Mouse (Mus musculus) gastrocnemius, postnatal 25 days (tissue): ENCODE measurements around the gene Stag1. TPM values are rescaled to one million over a fixed set of nuclear protein-coding genes. Genes with fewer than 3 reads are reported as not detected.
"Not testable (repeated sequence)": the region's sequence is repeated elsewhere in the genome, so short reads cannot be mapped to it uniquely, and the experiment has no call there.

Source experiments
- DNase-seq: peaks from one replicate; pipeline ENCODE4 v3.0.0; 2022
- total RNA-seq, 2 experiments: library from RNA; stranded (reverse); gene quantifications; 1 replicate in 1 of 2; 2 replicates in 1 of 2; pipeline ENCODE4 v1.2.3; 2021

Stag1 gene
- total RNA-seq, 2 experiments from 2014 or later = 19.4 to 27.1 TPM

DNA sequence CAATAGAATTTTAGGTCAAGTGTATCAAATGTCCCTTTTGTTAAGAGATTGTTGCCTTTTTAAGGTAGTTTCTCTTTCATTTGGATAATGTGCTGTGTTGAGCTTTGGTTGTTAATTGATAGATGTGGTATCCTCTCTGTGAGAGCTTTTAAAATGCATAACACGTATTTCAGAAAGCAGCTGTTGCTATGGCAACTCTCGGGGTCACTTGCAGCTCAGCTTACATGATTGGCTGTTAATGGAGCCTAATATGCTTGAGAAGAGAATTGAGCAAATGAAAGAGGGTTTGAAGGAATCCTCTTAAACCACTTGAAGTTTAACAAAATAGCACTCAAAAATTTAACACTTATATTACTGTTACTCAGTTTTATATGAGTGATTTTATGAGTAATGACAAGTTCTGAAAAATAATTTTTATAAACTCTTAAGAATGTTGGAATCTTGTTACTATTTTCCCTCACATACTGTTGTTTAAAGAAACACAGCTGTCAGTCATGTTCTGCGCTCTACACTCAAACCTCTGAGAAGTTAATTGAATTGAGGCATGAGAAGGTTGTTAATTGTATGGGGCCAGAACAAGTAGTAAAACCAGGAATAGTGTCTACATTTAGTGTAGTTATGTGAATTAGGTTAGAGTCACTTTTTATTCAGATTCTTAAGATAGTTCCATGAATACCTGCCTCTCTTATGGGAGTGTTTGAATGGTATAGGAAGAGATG, 88.3 kb downstream of the Stag1 start:
- no peak for DNase-seq

GRCm38 (mm10) chr9:100689765-100690316, 92.2 kb downstream of the Stag1 start:
- no peak for DNase-seq

- no peak for DNase-seq
Observed at GRCm38 (mm10) chr9:100692239-100692638, 94.6 kb downstream of the Stag1 start.

DNA sequence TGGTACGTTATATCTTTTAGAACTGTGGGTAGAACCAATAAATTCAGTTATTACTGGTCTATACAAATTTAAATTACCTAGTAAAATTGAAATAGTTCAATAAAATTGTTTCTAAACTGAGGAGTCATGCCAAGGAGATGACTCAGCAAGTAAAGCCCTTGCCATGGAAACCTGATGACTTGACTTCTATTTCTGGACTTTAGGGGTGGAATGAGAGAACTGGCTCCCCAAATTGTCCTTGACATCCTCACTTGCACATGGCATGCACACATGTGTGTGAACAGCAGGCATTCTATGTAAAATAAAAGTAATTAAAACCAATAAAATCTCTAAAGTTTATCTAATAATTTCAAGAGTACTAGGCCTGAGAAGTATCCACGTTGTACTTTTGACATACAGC, 98.9 kb downstream of the Stag1 start:
- no peak for DNase-seq

- no peak for DNase-seq
Observed at GRCm38 (mm10) chr9:100707644-100708043, 110.0 kb downstream of the Stag1 start.

DNA sequence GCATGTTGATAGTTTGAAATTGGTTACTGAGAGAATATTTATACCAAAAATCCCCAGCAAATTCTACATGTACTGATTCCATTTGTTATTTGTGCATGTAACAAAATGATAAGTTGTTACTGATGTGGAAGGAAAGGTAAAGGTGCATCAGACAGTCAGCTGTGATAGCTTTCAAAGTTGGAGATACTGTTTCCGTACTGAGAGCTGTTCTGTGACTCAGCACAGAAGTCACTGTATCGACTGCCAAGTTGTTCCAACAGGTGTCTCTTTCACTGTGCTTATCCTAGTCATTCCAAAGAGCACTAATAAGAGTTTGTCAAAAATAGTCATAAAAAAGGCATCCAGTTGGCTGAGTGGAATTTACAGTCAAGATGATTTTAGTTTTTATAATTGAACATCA, 114.1 kb downstream of the Stag1 start:
- DNase-seq = no peak

GRCm38 (mm10) chr9:100724832-100725231, 127.2 kb downstream of the Stag1 start:
- not testable (repeated sequence) for DNase-seq

DNA sequence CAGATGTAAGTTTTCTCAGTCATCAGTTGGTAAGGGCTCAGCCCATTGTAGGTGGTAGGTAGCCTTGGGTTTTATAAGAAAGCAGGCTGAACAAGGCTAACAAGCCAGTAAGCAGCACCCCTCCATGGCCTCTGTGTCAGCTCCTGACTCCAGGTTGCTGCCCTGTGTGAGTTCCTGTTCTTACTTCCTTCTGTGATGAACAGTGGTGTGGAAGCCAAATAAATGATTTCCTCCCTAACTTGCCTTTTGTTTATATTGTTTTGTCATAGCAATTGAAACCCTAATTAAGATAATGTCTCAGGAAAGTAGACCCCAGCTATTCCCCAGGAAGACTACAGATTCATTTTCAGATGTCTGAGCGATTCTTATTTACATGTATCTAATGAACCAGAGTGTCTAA, 134.2 kb downstream of the Stag1 start:
- no peak for DNase-seq

DNA sequence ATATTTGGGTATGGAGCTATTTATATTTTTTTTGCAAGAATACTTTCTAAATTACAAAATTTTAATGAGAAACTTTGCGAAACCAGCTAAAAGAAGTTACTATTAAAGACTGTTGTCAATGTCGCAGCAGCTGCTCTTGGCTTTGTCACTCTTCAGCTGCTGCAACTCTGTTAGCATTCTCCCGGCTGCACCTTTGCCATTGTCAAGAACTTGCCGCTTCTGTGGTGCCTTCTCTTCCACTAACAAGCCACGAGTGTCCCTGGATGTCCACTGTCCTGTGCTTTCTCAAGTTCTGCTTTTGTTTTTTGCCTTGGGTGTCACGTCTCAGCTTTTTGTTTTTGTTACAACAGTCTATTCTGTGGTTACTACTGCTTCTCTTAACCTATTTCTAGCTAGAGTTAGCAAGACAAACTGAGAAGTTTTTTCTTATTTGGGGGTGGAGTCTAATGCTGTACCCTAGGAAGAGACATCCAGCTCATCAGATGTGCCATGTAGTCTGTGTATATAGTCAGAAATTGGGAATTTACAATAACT, 136.4 kb downstream of the Stag1 start:
- no peak for DNase-seq

GRCm38 (mm10) chr9:100735993-100736645, 138.5 kb downstream of the Stag1 start:
- DNase-seq = no peak

DNA sequence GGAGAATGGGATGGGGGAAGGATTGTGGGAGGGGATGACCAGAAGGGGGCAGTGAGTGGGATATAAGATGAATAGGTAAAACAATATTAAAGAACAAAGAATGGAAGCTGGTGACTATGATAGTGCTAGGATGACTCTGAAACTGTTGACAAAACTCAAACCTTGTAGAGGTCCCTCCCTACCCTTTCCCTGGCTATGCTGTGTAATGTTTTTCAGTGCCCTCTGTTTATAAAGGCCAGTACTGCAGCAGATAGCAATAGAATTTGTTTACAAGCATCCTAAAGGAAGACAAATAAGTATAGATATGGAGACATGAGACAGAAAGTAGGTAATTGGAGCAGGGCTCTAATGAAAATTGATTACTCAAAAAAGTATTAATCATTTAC, 139.0 kb downstream of the Stag1 start:
- no peak for DNase-seq

GRCm38 (mm10) chr9:100777238-100777637, 179.6 kb downstream of the Stag1 start:
- not testable (repeated sequence) for DNase-seq

- DNase-seq = no peak
Observed at GRCm38 (mm10) chr9:100865984-100866383, 268.4 kb downstream of the Stag1 start.

DNA sequence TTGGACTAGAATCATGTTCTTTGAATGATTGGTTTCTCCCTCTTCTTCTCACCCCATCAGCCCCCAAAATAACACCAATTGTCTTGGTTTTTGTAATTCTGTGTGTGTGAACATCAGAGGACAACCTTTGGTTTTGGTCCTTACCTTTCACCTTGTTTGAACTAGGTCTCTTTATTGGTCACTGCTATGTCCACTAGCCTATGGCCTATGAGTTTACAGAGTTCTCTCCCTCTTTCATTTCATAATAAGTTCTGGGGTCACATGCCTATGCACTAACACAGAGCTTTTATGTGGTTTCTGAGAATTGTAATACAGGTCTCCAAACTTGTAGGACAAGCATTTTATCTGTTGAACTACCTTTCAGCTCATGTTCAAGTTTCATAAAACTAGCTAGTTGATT, 272.0 kb downstream of the Stag1 start:
- no peak for DNase-seq

DNA sequence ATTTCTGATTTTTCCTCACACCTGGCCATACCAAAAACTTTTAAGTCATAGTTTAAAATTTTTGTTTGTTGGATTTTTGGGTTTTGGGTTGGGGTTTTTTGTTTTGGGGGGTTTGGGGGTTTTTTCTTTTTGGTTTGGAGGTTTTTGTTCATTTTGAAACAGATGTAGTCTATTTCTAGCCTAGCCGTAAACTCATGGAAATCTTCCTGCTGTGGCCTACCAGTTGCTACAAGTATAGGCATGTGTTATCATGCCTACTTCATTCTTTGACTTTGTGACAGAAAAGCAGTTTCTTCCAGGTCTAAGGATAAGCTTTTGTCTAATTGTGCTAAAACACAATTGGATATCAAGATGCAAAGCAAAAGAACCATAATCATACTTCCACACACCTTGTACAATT, 298.5 kb downstream of the Stag1 start:
- no peak for DNase-seq

DNA sequence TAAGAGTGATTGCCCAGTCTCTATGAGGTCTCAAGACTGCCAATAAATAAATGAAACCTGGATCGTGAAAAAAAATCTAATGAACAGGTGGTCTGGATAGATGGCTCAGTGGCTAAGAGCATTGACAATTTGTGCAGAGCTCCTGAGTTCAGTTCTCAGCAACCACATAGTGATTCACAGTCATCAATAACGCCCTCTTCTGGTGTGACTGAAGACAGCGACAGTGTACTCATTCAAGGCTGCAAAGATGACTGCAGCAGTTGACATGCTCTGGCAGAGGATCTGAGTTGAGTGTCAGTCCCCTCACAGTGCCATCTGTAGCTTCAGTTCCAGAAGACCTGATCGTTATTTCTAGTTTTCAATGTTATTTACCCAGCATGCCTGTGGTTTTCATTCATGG, 300.4 kb downstream of the Stag1 start:
- no peak for DNase-seq

GRCm38 (mm10) chr9:100910352-100910751, 312.8 kb downstream of the Stag1 start:
- DNase-seq = no peak

GRCm38 (mm10) chr9:100917111-100917510, 319.5 kb downstream of the Stag1 start:
- DNase-seq = no peak

DNA sequence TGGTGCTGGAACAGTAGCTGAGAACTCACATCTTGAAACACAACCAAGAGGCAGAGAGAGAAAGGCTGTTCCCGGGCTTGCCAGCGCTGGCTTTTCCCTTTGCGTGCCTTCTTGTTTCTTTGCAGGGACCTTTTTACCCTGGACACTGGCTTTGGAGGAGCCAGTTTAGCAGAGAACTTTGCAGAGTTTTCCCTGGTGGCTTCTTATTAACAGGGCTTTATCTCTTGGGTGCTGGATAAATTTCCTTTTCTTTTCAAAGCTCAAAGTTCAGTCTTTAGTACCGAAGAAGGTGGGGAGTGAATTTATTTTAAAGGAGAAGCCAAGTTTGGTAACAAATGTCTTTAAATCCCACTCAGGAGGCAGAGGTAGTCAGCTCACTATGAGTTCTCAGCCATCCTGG, 329.0 kb downstream of the Stag1 start:
- DNase-seq = no peak

GRCm38 (mm10) chr9:100942042-100942441, 344.4 kb downstream of the Stag1 start:
- no peak for DNase-seq

DNA sequence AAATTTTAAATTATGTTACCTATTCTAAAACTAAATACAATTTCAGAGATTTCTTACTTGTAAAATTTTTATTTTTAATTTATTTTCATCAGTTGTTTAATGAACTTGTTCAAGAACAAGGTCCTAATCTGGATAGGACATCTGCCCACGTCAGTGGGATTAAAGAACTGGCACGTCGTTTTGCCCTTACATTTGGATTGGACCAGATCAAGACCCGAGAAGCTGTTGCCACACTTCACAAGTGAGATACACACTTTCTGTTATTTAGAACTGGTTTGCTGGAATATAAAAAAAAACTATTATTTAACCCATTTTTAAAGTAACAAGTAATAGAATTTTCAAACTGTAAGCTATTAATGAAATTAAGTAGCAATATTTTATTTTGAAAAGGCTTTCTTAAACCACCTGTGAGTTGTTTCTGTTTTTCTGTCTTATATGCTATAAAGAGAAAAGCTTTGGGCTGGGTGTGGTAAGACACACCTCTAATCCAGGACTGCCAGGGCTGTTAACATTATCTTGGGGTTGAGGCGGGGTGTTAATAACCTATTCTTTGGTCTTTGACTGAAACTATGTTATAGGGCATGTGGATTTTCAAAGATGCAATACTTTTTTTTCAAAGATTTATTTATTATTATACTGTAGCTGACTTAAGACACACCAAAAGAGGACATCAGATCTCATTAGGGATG, 347.2 kb downstream of the Stag1 start:
- no peak for DNase-seq

GRCm38 (mm10) chr9:100951481-100951880, 353.9 kb downstream of the Stag1 start:
- no peak for DNase-seq

DNA sequence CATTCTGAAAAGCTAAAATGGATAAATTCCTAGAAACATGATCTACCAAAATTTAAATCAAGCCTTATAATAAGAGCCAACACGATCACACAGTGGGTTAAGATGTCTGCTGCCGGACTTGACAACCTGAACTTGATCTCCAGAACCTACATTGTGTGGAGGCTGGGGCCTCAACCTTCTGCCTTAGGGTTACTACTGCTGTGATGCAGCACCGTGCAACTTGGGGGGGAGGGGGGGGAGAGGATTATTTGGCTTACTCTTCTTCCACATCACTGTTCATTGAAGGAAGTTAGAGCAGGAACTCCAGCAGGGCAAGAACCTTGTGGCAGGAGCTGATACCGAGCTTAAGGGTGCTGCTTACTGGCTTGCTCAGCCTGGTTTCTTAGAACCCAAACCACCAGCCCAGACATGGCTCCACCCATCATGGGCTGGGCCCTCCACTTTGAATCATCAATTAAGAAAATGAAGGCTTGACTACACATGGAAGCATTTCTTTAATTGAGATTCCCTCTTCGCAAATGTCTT, 365.4 kb downstream of the Stag1 start:
- no peak for DNase-seq
